Mouse (Mus musculus) heart, postnatal 0 days (tissue): Measurements from ENCODE around the gene Sult1b1.

Experiments used
- CTCF ChIP-seq: IDR thresholded peaks from 2 replicates; pipeline ENCODE4 v1.5.1; 2016; ENCODE audit warnings: antibody characterized with exemption, control low read depth, low read depth
- EP300 ChIP-seq: IDR thresholded peaks from 2 replicates; pipeline ENCODE4 v1.6.1; 2016; ENCODE audit warnings: antibody characterized with exemption, low read depth

GRCm38 (mm10) chr5:87572781-87573180 is 34.8 kb upstream of the Sult1b1 start:
- no peak for TF ChIP-seq CTCF
- no peak for TF ChIP-seq EP300
